Mouse (Mus musculus): ENCODE measurements around the gene Xrcc3. TPM values are rescaled to one million over a fixed set of nuclear protein-coding genes. Genes with fewer than 3 reads are reported as not detected.
A peak's percentile ranks its signal among the peaks of the same experiment; 100 is the strongest.

Xrcc3 gene
- polyA plus RNA-seq, 1 experiment from 2014 or later = 3.1 TPM

DNA sequence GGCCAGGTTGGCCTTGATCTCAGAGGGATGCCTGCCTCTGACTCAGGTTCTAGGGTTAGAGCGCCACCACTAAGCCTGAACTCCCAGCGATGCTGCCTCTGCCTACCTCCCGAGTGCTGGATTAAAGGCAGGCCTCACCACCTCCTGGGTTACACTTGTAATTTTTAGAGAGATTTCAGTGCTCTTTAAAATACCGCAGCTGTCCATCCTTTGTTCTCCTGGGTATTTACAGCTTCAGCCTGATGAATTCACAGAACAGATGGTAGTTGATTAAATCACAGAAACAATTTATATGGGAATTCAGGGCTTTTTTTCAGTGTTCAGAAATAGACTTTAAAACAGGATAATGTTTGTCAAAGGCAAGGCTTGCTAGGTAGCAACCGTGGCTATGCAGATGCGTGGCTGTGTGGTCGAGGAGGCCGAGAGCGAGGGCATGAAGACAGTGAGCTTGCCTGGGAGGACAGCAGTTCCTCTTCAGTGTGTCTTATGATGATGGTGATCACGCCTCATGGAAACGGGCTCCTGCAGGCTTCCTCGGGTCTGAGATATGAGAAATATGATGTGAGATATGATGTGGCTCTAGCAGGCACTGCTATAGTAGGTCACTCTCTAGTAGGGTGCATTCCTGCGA is 22.1 kb downstream of the Xrcc3 start:
- no peak overlapping the region for H3K4me3 ChIP-seq
- H3K36me3 ChIP-seq (replicated peaks) = peaks cover 68% of the 10 kb centered on the region
- WGBS = 77% methylated on average over 13 of the region's 13 CpGs
- no peaks in the 10 kb centered on the region for H3K4me1 ChIP-seq
- peak overlapping the region; percentile 7; the same call in 1 of the 2 replicates for H3K27ac ChIP-seq
- no peak overlapping the region for H3K4me2 ChIP-seq
- H3K27me3 ChIP-seq (replicated peaks) = no peaks in the 10 kb centered on the region
- H3K9me3 ChIP-seq = no peaks in the 10 kb centered on the region
- no peak for ATAC-seq (replicated peaks)
- H3K9ac ChIP-seq = no peak overlapping the region

DNA sequence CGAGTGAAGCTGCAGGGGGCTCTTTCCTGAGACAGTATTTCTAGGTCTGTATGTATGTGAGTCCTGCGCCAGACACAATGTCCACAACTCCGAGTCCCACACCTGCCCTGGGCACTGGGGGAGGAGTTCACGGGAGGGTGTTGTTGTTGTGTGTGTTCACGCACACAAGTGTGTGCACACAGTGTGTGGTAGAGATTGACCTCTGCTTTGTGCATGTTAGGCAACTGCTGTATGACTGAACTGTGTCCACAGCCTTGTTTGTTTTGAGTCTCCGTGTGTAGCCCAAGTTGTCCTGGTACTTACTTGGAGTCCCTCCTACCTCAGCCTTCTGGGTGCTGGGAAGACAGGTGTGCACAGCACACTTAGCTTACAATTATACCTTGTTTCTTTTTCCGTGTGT is 23.0 kb downstream of the Xrcc3 start:
- H3K9ac ChIP-seq = no peak overlapping the region
- no peaks in the 10 kb centered on the region for H3K9me3 ChIP-seq
- no peak overlapping the region for H3K27ac ChIP-seq
- H3K4me1 ChIP-seq = no peaks in the 10 kb centered on the region
- no peak overlapping the region for H3K4me2 ChIP-seq
- 92% methylated on average over 7 of the region's 7 CpGs for WGBS
- no peak overlapping the region for H3K4me3 ChIP-seq
- no peak for ATAC-seq (replicated peaks)
- peaks cover 76% of the 10 kb centered on the region for H3K36me3 ChIP-seq (replicated peaks)
- no peaks in the 10 kb centered on the region for H3K27me3 ChIP-seq (replicated peaks)

DNA sequence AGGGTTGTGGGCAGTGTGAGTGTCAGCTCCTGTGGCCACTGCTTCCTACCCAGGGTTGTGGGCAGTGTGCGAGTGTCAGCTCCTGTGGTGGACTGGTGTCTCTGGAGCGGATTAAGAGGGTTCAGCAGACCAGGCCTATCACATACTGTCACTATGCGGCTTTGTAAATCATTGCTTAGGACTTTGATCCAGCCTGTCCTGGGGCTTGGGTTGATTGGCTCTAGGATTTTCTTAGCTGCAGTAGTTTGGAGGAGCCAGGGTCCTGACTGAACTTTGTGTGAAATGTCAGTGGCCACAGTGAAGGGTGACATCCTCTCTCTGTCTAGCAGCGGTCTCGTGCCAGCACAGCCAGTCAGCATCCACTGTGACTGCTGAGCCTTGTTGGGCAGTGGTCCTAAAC is 23.6 kb downstream of the Xrcc3 start:
- Histone ChIP-seq H3K4me3 (no peak overlapping the region), H3K36me3 (replicated peaks) (peaks cover 74% of the 10 kb centered on the region), H3K4me1 (no peaks in the 10 kb centered on the region), H3K9ac (no peak overlapping the region), H3K27me3 (replicated peaks) (no peaks in the 10 kb centered on the region), H3K4me2 (no peak overlapping the region), H3K9me3 (no peaks in the 10 kb centered on the region), H3K27ac (no peak overlapping the region)
- no peak for ATAC-seq (replicated peaks)
- 93% methylated on average over 5 of the region's 5 CpGs for WGBS

- no peak overlapping the region for H3K27ac ChIP-seq
- H3K9ac ChIP-seq = no peak overlapping the region
- H3K4me1 ChIP-seq = no peaks in the 10 kb centered on the region
- no peak for ATAC-seq (replicated peaks)
- WGBS = 91% methylated on average over 6 of the region's 6 CpGs
- no peaks in the 10 kb centered on the region for H3K9me3 ChIP-seq
- H3K4me2 ChIP-seq = no peak overlapping the region
- no peaks in the 10 kb centered on the region for H3K27me3 ChIP-seq (replicated peaks)
- no peak overlapping the region for H3K4me3 ChIP-seq
- H3K36me3 ChIP-seq (replicated peaks) = peaks cover 75% of the 10 kb centered on the region
Measured at GRCm38 (mm10) chr12:111787015-111787414, 26.7 kb downstream of the Xrcc3 start.

DNA sequence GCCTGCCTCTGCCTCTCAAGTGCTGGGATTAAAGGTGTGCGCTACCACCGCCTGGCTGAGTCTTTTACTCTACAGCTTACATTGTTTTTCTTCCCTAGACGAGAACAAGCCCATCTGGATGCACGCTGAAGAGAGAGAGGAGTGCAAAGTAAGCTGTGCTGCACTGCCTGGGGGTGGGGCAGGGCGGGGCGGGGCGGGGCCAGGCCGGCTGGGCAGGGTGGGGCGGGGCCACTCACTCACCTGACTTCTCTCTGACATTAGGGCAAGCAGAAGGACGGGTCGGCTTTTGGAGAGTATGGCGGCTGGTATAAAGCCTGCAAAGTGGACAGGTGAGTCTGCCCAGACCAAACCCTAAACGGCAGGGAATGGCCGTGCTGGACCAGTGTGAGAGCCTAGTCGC is 28.5 kb downstream of the Xrcc3 start:
- Histone ChIP-seq H3K9me3 (no peaks in the 10 kb centered on the region), H3K4me2 (no peak overlapping the region), H3K27ac (no peak overlapping the region), H3K27me3 (replicated peaks) (no peaks in the 10 kb centered on the region), H3K9ac (no peak overlapping the region), H3K36me3 (replicated peaks) (peaks cover 74% of the 10 kb centered on the region), H3K4me3 (no peak overlapping the region), H3K4me1 (no peaks in the 10 kb centered on the region)
- 75% methylated on average over 15 of the region's 15 CpGs for WGBS
- no peak for ATAC-seq (replicated peaks)

DNA sequence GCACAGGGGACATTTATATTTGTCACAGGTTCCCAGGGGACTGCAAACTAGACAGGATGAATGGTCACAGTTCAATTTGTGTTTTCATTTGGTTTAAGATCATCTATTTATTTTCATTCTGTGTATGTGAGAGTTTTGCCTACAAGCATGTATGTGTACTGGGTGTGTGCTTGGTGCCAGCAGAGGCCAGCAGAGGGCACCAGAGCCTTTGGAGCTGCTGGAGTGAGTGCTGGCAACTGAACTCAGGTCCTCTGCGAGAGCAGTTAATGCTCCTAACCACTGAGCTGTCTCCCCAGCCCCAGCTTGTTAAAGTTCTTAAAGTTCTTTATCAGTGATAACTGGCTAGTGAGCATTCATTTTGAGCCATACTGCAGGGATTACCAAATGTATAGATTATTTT is 34.1 kb downstream of the Xrcc3 start:
- Histone ChIP-seq H3K9ac (no peak overlapping the region), H3K27ac (no peak overlapping the region), H3K4me3 (no peak overlapping the region), H3K27me3 (replicated peaks) (no peaks in the 10 kb centered on the region), H3K4me1 (no peaks in the 10 kb centered on the region), H3K36me3 (replicated peaks) (peaks cover 72% of the 10 kb centered on the region), H3K9me3 (no peaks in the 10 kb centered on the region), H3K4me2 (no peak overlapping the region)
- WGBS = 97% methylated on average over 1 of the region's 1 CpGs
- no peak for ATAC-seq (replicated peaks)

DNA sequence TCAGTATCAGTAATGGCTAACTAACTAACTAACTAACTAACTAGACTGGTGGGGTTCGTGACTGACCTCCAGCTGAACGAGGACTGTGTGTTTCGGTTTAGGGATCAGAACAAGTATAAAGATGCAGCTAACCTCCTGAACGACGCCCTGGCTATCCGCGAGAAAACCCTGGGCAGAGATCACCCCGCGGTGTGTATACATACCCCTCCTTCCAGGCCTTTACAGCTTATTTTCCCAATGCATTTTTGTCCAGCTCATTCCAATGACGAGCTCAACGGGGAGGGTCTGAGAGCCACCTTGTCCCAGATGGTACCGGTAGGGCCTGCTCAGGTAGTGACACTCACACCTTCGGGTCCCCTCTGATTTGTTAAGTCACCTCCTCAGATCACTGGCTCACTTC is 35.8 kb downstream of the Xrcc3 start:
- 97% methylated on average over 13 of the region's 13 CpGs for WGBS
- no peak overlapping the region for H3K4me2 ChIP-seq
- H3K36me3 ChIP-seq (replicated peaks) = peaks cover 72% of the 10 kb centered on the region
- no peak overlapping the region for H3K4me3 ChIP-seq
- no peak overlapping the region for H3K27ac ChIP-seq
- ATAC-seq (replicated peaks) = no peak
- no peak overlapping the region for H3K9ac ChIP-seq
- H3K9me3 ChIP-seq = no peaks in the 10 kb centered on the region
- no peaks in the 10 kb centered on the region for H3K4me1 ChIP-seq
- no peaks in the 10 kb centered on the region for H3K27me3 ChIP-seq (replicated peaks)

GRCm38 (mm10) chr12:111774845-111775244 is 38.8 kb downstream of the Xrcc3 start:
- ATAC-seq (replicated peaks) = 0 out of 2 replicates have a peak, but pooled peaks have one; percentile 37
- H3K36me3 ChIP-seq (replicated peaks) = peaks cover 62% of the 10 kb centered on the region

DNA sequence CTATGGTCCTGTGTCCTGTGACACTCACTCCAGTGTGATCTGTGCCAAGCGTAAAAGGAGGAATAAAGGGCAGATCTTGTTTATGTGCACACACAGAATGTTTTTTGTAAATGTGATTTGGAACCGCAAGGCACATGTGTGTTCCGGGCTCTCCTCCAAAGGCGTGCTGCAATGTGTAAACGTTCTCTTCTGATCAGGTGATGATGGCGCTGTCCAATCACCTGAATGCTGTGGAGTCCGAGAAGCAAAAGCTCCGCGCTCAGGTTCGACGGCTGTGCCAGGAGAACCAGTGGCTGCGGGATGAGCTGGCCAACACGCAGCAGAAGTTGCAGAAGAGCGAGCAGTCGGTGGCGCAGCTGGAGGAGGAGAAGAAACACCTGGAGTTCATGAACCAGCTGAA is 39.5 kb downstream of the Xrcc3 start:
- no peak for ATAC-seq (replicated peaks)
- Histone ChIP-seq H3K4me2 (no peak overlapping the region), H3K4me1 (peaks cover 11% of the 10 kb centered on the region; the same call in 1 of the 2 replicates), H3K4me3 (no peak overlapping the region), H3K9me3 (no peaks in the 10 kb centered on the region), H3K27me3 (replicated peaks) (no peaks in the 10 kb centered on the region), H3K9ac (no peak overlapping the region), H3K27ac (no peak overlapping the region), H3K36me3 (replicated peaks) (peaks cover 55% of the 10 kb centered on the region)
- 94% methylated on average over 16 of the region's 16 CpGs for WGBS

More at GRCm38 (mm10) chr12:111774845-111775244, 38.8 kb downstream of the Xrcc3 start:
- Histone ChIP-seq H3K4me2 (no peak overlapping the region), H3K9ac (no peak overlapping the region), H3K27ac (no peak overlapping the region), H3K4me1 (peaks cover 4% of the 10 kb centered on the region; the same call in 1 of the 2 replicates), H3K9me3 (no peaks in the 10 kb centered on the region), H3K27me3 (replicated peaks) (no peaks in the 10 kb centered on the region), H3K4me3 (no peak overlapping the region)
- 63% methylated on average over 15 of the region's 15 CpGs for WGBS

DNA sequence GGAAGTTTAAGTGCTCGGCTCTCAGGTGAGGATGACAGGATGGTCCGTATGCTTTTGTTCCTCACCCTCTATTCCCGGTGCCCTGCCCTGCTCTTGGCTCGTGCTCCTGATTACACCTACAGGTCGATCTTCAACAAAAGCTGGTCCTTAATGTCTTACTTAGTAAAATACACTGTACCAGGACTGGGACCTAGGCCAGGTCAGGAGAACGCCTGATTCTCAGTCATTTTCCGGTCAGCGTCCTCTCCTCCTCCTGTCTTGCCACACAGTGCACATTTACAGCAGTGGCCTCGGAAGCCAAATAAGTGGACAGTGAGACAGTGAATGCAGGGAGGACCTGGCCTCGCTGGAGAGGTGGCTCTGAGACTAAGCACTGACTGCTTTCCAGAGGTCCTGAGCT is 43.0 kb downstream of the Xrcc3 start:
- Histone ChIP-seq H3K9me3 (no peaks in the 10 kb centered on the region), H3K4me3 (no peak overlapping the region), H3K4me2 (no peak overlapping the region), H3K27me3 (replicated peaks) (no peaks in the 10 kb centered on the region), H3K36me3 (replicated peaks) (peaks cover 25% of the 10 kb centered on the region), H3K9ac (no peak overlapping the region), H3K27ac (0 out of 2 replicates have a peak overlapping the region, but pooled peaks have one; percentile 38), H3K4me1 (peaks cover 28% of the 10 kb centered on the region)
- ATAC-seq (replicated peaks) = no peak
- WGBS = 87% methylated on average over 10 of the region's 10 CpGs

DNA sequence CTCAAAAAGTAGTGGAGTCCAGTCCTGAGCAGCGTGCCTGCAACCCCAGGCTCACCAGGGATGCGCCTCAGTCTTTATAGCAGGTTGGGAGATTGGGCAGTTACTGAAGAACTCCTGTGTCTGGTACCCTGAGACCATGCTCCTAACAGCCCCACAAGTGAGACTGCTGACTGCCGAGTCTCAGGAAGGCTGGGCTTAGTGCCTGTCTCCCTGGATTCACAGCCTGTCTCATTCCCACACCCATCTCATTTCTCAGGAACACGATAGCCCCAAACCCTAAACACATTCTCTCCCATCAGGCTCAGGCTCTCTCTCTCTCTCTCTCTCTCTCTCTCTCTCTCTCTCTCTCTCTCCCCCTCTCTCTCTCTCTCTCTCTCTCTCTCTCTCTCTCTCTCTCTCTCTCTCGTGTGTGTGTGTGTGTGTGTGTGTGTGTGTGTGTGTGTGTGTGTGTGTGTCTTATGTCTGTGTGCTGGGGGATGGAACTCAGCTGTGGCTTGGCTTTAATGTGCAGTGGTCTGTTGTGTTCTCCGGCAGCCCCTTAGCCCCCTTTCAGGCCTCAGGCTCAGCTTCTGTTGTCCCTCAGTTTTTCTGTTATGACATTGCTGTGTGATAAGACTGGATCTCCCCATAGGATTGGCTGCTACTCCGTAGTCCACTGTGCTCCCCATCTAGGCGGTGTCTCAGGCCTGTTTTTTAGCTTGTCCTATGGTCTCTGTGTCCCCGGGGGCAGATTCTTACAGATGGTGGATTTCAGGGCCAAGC is 43.7 kb downstream of the Xrcc3 start:
- ATAC-seq (replicated peaks) = no peak
- Histone ChIP-seq H3K27me3 (replicated peaks) (no peaks in the 10 kb centered on the region), H3K4me3 (no peak overlapping the region), H3K27ac (peak overlapping the region; percentile 38), H3K36me3 (replicated peaks) (peaks cover 24% of the 10 kb centered on the region), H3K9me3 (no peaks in the 10 kb centered on the region), H3K4me1 (peaks cover 32% of the 10 kb centered on the region), H3K9ac (no peak overlapping the region), H3K4me2 (no peak overlapping the region)
- WGBS = 53% methylated on average over 8 of the region's 9 CpGs

DNA sequence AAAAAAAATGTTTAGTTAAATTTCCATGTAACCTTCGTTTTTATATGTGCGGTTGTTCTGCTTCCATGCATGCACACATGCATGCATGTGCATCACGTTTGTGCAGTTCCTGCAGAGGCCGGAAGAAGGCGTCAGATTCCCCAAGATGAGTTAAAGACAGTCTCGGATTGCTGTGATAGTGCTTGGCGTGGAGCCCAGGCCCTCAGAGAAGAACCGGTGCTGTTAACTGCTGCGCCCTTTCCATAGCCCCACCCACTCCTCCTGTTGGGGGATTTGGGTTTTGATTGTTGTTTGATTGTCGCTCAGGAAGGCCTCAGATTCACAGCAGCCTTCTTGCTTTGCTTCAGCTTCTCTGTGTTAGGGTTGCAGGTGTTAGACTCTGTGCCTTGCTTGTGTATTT is 44.4 kb downstream of the Xrcc3 start:
- H3K4me2 ChIP-seq = no peak overlapping the region
- WGBS = 31% methylated on average over 10 of the region's 10 CpGs
- H3K9me3 ChIP-seq = no peaks in the 10 kb centered on the region
- H3K4me1 ChIP-seq = peaks cover 32% of the 10 kb centered on the region
- H3K27me3 ChIP-seq (replicated peaks) = no peaks in the 10 kb centered on the region
- peaks cover 19% of the 10 kb centered on the region for H3K36me3 ChIP-seq (replicated peaks)
- peak overlapping the region; percentile 34 for H3K27ac ChIP-seq
- H3K9ac ChIP-seq = no peak overlapping the region
- ATAC-seq (replicated peaks) = no peak
- H3K4me3 ChIP-seq = no peak overlapping the region

All from midbrain, embryonic 15.5 days (tissue).